Mouse (Mus musculus) adrenal gland, postnatal 0 days (tissue): ENCODE data around the gene Fam104a. TPM values are rescaled to one million over a fixed set of nuclear protein-coding genes. Genes with fewer than 3 reads are reported as not detected.

Source experiments
- polyA plus RNA-seq: library from polyadenylated mRNA; unstranded; fragments of >200 nt; fragmentation: Nextera tagmentation; extraction: Ambion mirVana; gene quantifications from 2 replicates; pipeline ENCODE4 v1.2.1, GENCODE M21; 2015

Gene Fam104a
- polyA plus RNA-seq, result 41.9 and 43.5 TPM in 2 replicates

DNA sequence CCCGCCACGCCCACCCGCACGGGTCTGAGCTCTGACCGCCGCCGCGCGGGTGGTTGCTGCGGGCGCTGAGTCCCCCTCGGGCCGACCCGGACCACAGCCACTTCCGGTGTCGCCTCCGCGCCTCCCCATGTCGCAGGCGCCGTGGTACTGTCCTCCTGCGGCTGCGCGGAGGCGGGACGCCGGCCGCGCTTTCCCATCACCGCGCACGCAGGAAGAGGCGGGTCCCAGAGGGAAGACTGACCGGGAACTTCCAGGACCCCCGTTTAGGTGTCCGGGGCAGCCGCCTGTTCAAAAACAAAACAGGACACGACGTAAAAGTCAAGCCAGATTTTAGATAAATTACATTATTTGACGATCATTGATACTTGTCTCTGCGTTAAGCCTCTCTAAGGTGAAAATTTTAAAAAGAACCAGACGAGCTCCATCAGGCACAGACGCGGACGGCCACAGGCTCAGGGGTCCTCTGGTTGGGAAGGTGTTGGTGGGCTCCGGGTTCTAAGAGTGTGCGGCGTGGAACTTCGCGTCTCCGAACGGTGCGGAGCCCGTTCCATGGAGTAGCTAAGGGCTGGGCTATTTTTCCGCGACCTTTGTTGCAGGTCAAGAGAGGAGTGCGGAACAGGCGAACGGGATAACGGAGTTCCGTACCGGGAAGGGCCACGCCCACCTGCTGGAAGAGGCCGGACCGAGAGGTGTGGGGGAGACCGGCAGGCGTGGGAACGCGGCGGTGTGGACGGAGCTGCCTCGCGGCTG lies at the start of gene Fam104a, which contains the start of gene D11Wsu47e:
Gene Fam104a (minus strand): TSS at position 199 of the 750 bp plus-strand sequence.
Gene D11Wsu47e (plus strand): TSS at position 456 of the 750 bp plus-strand sequence.

DNA sequence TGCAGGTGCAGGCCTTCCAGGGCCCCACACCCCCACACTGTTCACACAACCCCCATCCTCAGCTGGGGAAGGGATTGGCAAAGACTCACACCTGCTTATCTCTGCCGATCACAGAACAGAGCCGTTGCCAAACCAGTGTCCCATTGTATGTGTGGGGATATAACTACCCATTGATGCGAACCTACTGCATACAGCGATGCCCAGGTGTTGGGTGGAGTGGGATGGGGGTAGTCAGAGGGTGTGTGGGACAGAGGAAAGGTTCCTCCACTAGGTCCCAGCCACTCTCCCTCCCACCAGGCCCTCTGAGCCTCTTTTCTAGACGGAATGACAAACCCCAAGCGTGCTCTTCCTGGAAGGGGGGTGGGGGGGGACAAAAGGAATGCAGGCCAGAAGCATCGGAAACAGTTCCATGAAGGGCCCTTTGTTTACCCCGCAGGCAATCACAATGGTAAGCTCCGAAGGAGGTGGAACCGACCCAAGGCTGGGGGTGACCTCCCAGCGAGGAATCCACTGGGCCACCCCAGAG lies 25.8 kb upstream of the Fam104a start, which contains the start of gene Cpsf4l:
Gene Cpsf4l (minus strand): TSS at position 287 of the 526 bp plus-strand sequence.

DNA sequence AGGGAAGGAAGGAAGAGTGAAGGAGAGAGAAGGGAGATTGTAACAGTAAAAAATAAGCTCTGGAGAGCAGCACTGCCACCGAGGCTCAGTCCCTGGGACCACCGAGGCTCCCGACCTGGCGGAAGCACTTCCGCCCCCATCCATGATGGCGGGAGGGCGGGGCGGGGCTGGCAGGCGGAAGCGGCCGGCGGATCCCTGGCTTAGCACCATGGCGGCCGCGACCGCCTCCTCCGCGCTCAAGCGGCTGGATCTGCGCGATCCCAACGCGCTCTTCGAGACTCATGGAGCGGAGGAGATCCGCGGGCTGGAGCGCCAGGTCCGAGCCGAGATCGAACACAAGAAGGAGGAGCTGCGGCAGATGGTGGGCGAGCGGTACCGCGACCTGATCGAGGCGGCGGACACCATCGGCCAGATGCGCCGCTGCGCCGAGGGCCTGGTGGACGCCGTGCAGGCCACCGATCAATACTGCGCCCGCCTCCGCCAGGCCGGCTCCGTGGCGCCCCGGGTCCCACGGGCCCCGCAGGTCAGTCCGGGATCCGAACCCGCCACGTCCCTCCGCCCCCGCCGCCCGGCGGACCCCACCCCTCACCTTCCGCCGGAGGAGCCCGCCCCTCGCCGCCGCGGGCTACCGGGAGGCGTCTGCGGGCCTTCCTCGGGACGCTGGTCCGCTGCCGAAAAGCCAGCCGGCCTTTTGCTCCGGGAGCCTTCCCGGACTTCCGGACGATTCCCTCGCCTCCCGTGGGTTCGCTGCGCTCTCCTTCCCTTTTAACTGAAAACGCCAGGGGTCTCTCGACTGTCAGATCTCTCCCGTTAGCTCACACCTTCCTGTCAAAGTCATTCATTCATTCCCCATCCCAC lies 34.4 kb downstream of the Fam104a start, which contains the start of gene Slc39a11:
Gene Slc39a11 (minus strand): TSS at position 727 of the 858 bp plus-strand sequence.

DNA sequence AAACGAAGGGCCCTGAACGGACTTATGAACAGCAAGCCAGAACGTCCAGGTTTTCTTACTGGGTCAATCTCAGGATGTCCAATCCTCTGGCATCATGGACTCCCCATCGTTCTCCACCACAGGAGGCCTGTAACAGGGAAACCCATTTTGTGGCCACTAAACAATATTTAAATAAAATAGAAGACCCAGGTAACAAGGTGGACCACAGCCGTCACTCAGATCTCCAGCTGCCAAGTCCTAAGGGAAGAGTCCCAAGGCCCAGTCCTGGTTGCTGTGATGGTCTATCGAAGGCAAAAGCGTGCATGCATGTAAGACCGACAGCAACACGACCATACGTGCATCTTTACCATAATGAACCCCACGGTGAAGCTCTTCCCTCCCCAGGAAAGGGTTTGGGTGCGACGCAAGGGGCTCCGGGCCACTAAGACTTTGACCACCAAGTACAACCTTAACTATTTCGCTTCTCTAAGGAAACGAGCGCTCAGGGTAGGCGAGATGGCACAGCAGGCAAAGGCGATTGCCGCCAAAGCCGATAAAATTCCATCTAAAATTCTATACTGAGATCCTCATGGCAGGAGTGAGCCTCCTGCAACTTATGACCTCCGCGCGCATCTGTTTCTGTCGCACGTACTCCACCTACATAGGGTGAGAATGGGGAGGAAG lies 35.1 kb downstream of the Fam104a start, which contains the start of gene Cog1:
Gene Cog1 (plus strand): TSS at position 480 of the 663 bp plus-strand sequence.

DNA sequence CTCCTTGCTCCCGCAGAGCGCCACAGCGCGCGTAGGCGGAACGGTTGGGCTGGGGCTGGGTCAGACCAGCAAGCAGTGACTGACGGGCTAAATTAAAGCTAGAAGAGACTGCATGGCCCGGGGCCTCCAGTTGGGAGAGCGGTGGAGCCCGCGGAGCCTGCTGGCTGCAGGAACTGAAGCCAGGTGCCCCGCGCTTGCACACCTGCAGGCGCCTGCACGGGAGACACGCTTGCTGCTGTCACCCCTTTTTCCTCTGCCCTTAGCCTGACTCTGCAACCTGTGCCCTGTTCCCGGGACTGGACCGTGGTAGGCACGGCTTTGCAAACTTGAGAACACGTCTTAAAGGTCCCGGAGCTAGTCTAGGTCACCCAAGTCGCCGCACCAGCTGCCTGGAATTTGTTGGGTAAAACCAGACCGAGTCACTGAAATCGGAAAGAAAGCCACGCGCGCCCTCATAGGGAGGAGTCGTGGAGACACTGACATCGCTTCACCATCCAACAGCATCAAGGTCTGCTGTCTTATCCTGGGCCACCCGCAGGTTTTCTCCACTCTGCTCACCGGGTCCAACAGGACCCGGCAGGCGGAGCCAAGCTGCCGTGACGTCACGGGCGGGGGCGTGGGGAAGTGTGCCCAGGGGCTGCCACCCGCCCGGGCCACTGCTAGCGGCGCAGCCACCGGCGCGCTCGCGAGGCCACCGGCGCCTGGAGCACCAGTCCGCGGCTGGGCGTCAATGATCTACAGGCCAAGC lies 65.1 kb downstream of the Fam104a start, which contains the start of gene Sstr2:
Gene Sstr2 (plus strand): TSS at position 671 of the 748 bp plus-strand sequence.

Other genes starting within 250 kb of the Fam104a start
- 4.3 and 4.5 TPM in 2 replicates for gene Sstr2, start 64.8 kb downstream of the Fam104a start, polyA plus RNA-seq
- 14.9 and 21.4 TPM in 2 replicates for gene Cog1, start 35.0 kb downstream of the Fam104a start, polyA plus RNA-seq
- 17.1 and 24.4 TPM in 2 replicates for gene Slc39a11, start 34.1 kb downstream of the Fam104a start, polyA plus RNA-seq
- 11.4 and 16.8 TPM in 2 replicates for gene D11Wsu47e, start 257 bp upstream of the Fam104a start, polyA plus RNA-seq
- 0.37 TPM in 1 of 2 replicates, not detected in the other for gene Cpsf4l, start 25.9 kb upstream of the Fam104a start, polyA plus RNA-seq
- 44.2 and 60.5 TPM in 2 replicates for gene Cdc42ep4, start 67.7 kb upstream of the Fam104a start, polyA plus RNA-seq